Mouse (Mus musculus): ENCODE measurements at regions not wholly inside any gene's neighbourhood (a gene's known extent, or its start where the extent isn't known, plus 50 kb on each side); places are given as distances from the start of the nearest gene placed in this dataset.

DNA sequence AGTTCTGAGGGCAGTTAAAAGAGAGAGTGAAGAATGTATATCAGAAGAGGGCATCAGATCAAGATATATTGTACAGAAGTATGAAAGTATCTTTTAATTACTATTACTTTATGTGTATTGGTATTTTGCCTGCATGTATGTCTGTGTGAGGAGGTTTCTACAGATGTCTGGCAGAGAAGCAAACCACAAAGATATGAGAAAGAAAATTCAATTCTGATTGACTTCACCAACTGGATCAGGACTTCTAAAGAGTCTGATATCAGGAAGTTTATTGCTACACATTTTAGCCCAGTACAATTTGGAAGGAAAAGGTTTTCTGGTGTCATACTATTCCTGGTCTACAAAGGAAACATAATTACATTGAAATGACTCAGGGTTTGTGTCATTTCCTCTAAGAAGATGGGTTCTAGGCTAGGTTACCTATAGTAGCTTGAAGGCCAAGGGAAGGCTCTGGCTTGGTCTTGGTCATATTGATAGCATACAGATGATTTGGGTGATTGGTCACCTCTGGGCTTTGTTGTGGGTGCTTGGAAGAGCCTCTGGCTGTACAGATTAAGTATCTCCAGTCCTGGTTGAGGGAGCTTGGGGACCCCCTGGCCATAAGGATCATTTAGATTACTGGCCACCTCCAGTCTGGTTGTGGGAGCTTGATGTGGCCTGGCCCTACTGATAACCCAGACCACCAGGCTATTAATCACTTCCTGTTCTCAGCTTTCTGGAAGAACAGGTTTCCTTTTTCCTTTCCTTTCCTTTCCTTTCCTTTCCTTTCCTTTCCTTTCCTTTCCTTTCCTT lies 275.1 kb upstream of the Pkn2 start:
- ATAC-seq, result no peak
- Histone ChIP-seq H3K4me3 (ENCODE audit: low read depth, low read length) (no peak overlapping the region), H3K4me2 (ENCODE audit: low read length) (no peak overlapping the region)

GRCm38 (mm10) chr3:143156174-143156573 lies 274.4 kb upstream of the Pkn2 start:
- H3K27ac ChIP-seq (ENCODE audit: low read length), result no peak overlapping the region
- no peaks in the 10 kb centered on the region for H3K9me3 ChIP-seq (replicated peaks; ENCODE audit: control insufficient read depth, low read length, poor library complexity, severe bottlenecking)
- H3K4me2 ChIP-seq (ENCODE audit: low read length), result no peak overlapping the region
- H3K4me1 ChIP-seq (ENCODE audit: control insufficient read depth, insufficient read depth, low read length), result no peaks in the 10 kb centered on the region
- no peak for ATAC-seq
- H3K36me3 ChIP-seq (ENCODE audit: control insufficient read depth, insufficient read depth, low read length), result no peaks in the 10 kb centered on the region
- no peak overlapping the region for H3K9ac ChIP-seq (ENCODE audit: low read depth, low read length)
- H3K4me3 ChIP-seq (ENCODE audit: low read depth, low read length), result no peak overlapping the region
- WGBS, result 48% methylated on average over 1 of the region's 1 CpGs
- no peaks in the 10 kb centered on the region for H3K27me3 ChIP-seq (ENCODE audit: control insufficient read depth, insufficient read depth, low read depth, low read length)

More for the DNA sequence above, 275.1 kb upstream of the Pkn2 start:
- Histone ChIP-seq H3K27ac (ENCODE audit: low read length) (no peak overlapping the region), H3K9ac (ENCODE audit: low read depth, low read length) (no peak overlapping the region), H3K27me3 (ENCODE audit: control insufficient read depth, insufficient read depth, low read depth, low read length) (no peaks in the 10 kb centered on the region), H3K4me1 (ENCODE audit: control insufficient read depth, insufficient read depth, low read length) (no peaks in the 10 kb centered on the region), H3K36me3 (ENCODE audit: control insufficient read depth, insufficient read depth, low read length) (no peaks in the 10 kb centered on the region), H3K9me3 (replicated peaks; ENCODE audit: control insufficient read depth, low read length, poor library complexity, severe bottlenecking) (no peaks in the 10 kb centered on the region)

GRCm38 (mm10) chr3:143155556-143155955 lies 273.8 kb upstream of the Pkn2 start:
- 97% methylated on average over 1 of the region's 1 CpGs for WGBS

DNA sequence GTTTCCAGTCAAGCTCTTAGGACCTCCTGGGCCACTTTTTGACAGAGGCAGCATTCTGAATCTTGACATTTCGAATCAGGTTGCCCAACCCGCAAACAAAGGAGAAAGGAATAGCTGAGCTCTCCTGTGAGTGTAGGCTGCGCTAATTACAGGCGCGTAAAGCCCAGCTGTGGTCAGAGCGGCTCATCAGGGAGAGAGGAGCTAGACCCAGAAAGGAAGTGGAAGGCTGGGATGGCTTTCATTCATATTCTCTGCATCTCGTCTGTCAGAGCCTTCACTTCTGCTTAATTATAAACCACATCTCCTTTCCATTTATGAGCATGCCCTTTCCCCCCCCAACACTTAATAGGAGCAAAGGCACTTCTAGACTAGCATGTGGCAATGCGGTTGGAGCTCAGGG lies 265.7 kb upstream of the Pkn2 start:
- Histone ChIP-seq H3K9me3 (replicated peaks; ENCODE audit: control insufficient read depth, low read length, poor library complexity, severe bottlenecking) (no peaks in the 10 kb centered on the region), H3K4me3 (ENCODE audit: low read depth, low read length) (no peak overlapping the region), H3K27me3 (ENCODE audit: control insufficient read depth, insufficient read depth, low read depth, low read length) (no peaks in the 10 kb centered on the region), H3K9ac (ENCODE audit: low read depth, low read length) (no peak overlapping the region), H3K27ac (ENCODE audit: low read length) (no peak overlapping the region), H3K36me3 (ENCODE audit: control insufficient read depth, insufficient read depth, low read length) (no peaks in the 10 kb centered on the region), H3K4me2 (ENCODE audit: low read length) (no peak overlapping the region), H3K4me1 (ENCODE audit: control insufficient read depth, insufficient read depth, low read length) (no peaks in the 10 kb centered on the region)
- 56% methylated on average over 8 of the region's 8 CpGs for WGBS
- no peak for ATAC-seq

More at GRCm38 (mm10) chr3:143155556-143155955, 273.8 kb upstream of the Pkn2 start:
- Histone ChIP-seq H3K27me3 (ENCODE audit: control insufficient read depth, insufficient read depth, low read depth, low read length) (no peaks in the 10 kb centered on the region), H3K9ac (ENCODE audit: low read depth, low read length) (no peak overlapping the region), H3K4me1 (ENCODE audit: control insufficient read depth, insufficient read depth, low read length) (no peaks in the 10 kb centered on the region), H3K27ac (ENCODE audit: low read length) (no peak overlapping the region), H3K36me3 (ENCODE audit: control insufficient read depth, insufficient read depth, low read length) (no peaks in the 10 kb centered on the region), H3K4me3 (ENCODE audit: low read depth, low read length) (no peak overlapping the region), H3K9me3 (replicated peaks; ENCODE audit: control insufficient read depth, low read length, poor library complexity, severe bottlenecking) (no peaks in the 10 kb centered on the region), H3K4me2 (ENCODE audit: low read length) (no peak overlapping the region)
- no peak for ATAC-seq

DNA sequence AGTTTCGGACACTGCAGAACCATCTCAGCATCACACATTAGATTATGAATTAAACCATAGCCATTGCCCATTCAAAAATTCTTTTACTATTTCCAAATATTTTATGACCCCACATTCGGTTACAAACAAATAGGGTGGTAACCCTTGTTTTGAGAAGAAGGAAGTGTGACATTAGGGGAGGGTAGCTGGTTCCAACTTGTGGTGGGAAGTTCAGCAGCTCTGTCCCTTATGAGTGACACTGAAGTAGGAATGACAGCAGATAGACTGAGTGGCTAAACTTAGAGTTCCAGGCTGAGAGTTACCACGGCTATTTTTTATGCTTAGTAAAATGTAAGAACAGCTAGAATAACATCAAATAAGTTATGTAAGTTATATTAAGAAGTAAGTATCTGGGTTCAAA lies 257.1 kb upstream of the Pkn2 start:
- no peak overlapping the region for H3K9ac ChIP-seq (ENCODE audit: low read depth, low read length)
- 98% methylated on average over 3 of the region's 3 CpGs for WGBS
- no peaks in the 10 kb centered on the region for H3K4me1 ChIP-seq (ENCODE audit: control insufficient read depth, insufficient read depth, low read length)
- H3K27ac ChIP-seq (ENCODE audit: low read length), result no peak overlapping the region
- no peaks in the 10 kb centered on the region for H3K27me3 ChIP-seq (ENCODE audit: control insufficient read depth, insufficient read depth, low read depth, low read length)
- H3K4me3 ChIP-seq (ENCODE audit: low read depth, low read length), result no peak overlapping the region
- H3K4me2 ChIP-seq (ENCODE audit: low read length), result no peak overlapping the region
- H3K36me3 ChIP-seq (ENCODE audit: control insufficient read depth, insufficient read depth, low read length), result no peaks in the 10 kb centered on the region
- H3K9me3 ChIP-seq (replicated peaks; ENCODE audit: control insufficient read depth, low read length, poor library complexity, severe bottlenecking), result no peaks in the 10 kb centered on the region
- ATAC-seq, result no peak

GRCm38 (mm10) chr3:143134528-143134927 lies 252.7 kb upstream of the Pkn2 start:
- H3K9me3 ChIP-seq (replicated peaks; ENCODE audit: control insufficient read depth, low read length, poor library complexity, severe bottlenecking), result no peaks in the 10 kb centered on the region
- H3K27me3 ChIP-seq (ENCODE audit: control insufficient read depth, insufficient read depth, low read depth, low read length), result no peaks in the 10 kb centered on the region
- no peaks in the 10 kb centered on the region for H3K36me3 ChIP-seq (ENCODE audit: control insufficient read depth, insufficient read depth, low read length)
- no peaks in the 10 kb centered on the region for H3K4me1 ChIP-seq (ENCODE audit: control insufficient read depth, insufficient read depth, low read length)
- no peak overlapping the region for H3K9ac ChIP-seq (ENCODE audit: low read depth, low read length)
- no peak for ATAC-seq
- H3K4me3 ChIP-seq (ENCODE audit: low read depth, low read length), result no peak overlapping the region
- no peak overlapping the region for H3K27ac ChIP-seq (ENCODE audit: low read length)
- 57% methylated on average over 2 of the region's 2 CpGs for WGBS
- no peak overlapping the region for H3K4me2 ChIP-seq (ENCODE audit: low read length)

DNA sequence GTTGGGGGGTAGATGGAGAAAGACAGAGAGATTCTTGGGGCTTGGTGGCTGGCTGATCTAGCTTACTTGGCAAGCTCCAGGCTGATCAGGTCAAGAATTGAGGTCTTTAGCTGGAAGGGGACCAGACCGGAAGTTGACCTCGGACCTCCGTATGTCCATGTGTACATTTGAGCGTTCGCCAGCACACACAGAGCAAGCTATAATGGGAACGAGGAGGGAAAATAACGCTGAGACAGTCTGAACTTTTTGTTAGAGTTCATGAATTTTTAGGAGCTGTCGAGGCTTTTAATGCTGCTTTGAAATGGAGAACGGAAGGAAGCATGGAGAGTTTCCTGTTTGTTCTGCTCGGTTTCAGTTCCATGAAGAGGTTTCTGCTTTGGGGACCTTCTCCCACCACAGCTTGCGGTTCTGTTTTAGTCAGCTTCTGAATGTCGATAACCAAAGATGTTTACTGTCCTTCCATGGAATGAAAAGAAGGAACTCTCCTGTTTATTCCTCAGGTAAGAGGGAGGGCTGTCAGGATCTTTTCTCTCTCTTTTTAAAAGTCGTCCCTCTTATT lies 226.0 kb upstream of the Pkn2 start:
- H3K4me3 ChIP-seq (ENCODE audit: low read depth, low read length), result no peak overlapping the region
- ATAC-seq, result no peak

GRCm38 (mm10) chr3:143104734-143105133 lies 222.9 kb upstream of the Pkn2 start:
- Histone ChIP-seq H3K27ac (ENCODE audit: low read length) (no peak overlapping the region), H3K4me2 (ENCODE audit: low read length) (no peak overlapping the region), H3K27me3 (ENCODE audit: control insufficient read depth, insufficient read depth, low read depth, low read length) (no peaks in the 10 kb centered on the region), H3K4me3 (ENCODE audit: low read depth, low read length) (no peak overlapping the region), H3K4me1 (ENCODE audit: control insufficient read depth, insufficient read depth, low read length) (peaks cover 8% of the 10 kb centered on the region), H3K36me3 (ENCODE audit: control insufficient read depth, insufficient read depth, low read length) (no peaks in the 10 kb centered on the region), H3K9me3 (replicated peaks; ENCODE audit: control insufficient read depth, low read length, poor library complexity, severe bottlenecking) (no peaks in the 10 kb centered on the region), H3K9ac (ENCODE audit: low read depth, low read length) (no peak overlapping the region)
- WGBS, result 51% methylated on average over 2 of the region's 2 CpGs
- ATAC-seq, result no peak

More for the DNA sequence above, 226.0 kb upstream of the Pkn2 start:
- Histone ChIP-seq H3K4me1 (ENCODE audit: control insufficient read depth, insufficient read depth, low read length) (no peaks in the 10 kb centered on the region), H3K9ac (ENCODE audit: low read depth, low read length) (no peak overlapping the region), H3K9me3 (replicated peaks; ENCODE audit: control insufficient read depth, low read length, poor library complexity, severe bottlenecking) (no peaks in the 10 kb centered on the region), H3K27ac (ENCODE audit: low read length) (no peak overlapping the region), H3K27me3 (ENCODE audit: control insufficient read depth, insufficient read depth, low read depth, low read length) (no peaks in the 10 kb centered on the region), H3K4me2 (ENCODE audit: low read length) (no peak overlapping the region), H3K36me3 (ENCODE audit: control insufficient read depth, insufficient read depth, low read length) (no peaks in the 10 kb centered on the region)
- 74% methylated on average over 13 of the region's 13 CpGs for WGBS

- WGBS, result 35% methylated on average over 3 of the region's 3 CpGs
- no peak for ATAC-seq
- Histone ChIP-seq H3K9ac (ENCODE audit: low read depth, low read length) (no peak overlapping the region), H3K36me3 (ENCODE audit: control insufficient read depth, insufficient read depth, low read length) (no peaks in the 10 kb centered on the region), H3K4me2 (ENCODE audit: low read length) (no peak overlapping the region), H3K4me3 (ENCODE audit: low read depth, low read length) (no peak overlapping the region), H3K9me3 (replicated peaks; ENCODE audit: control insufficient read depth, low read length, poor library complexity, severe bottlenecking) (no peaks in the 10 kb centered on the region), H3K4me1 (ENCODE audit: control insufficient read depth, insufficient read depth, low read length) (peaks cover 8% of the 10 kb centered on the region), H3K27me3 (ENCODE audit: control insufficient read depth, insufficient read depth, low read depth, low read length) (no peaks in the 10 kb centered on the region), H3K27ac (ENCODE audit: low read length) (no peak overlapping the region)
Observed at GRCm38 (mm10) chr3:143103333-143103732, 221.5 kb upstream of the Pkn2 start.
